Mouse (Mus musculus): ENCODE results near the gene Gipc3. TPM values are rescaled to one million over a fixed set of nuclear protein-coding genes. Genes with fewer than 3 reads are reported as not detected.

Gene Gipc3
- total and polyA plus RNA-seq, 3 experiments, result 0.08 to 0.09 TPM; not detected in 1

- no peak for TF ChIP-seq USF1 (IDR thresholded peaks at IDR 0.05; ENCODE audit: low read depth, low read length)
- TF ChIP-seq IRF4 (IDR thresholded peaks at IDR 0.05; ENCODE audit: low read depth, low read length), result no peak
- TF ChIP-seq SIN3A (IDR thresholded peaks at IDR 0.05; ENCODE audit: low read length), result no peak
These were observed 32.3 kb upstream of the Gipc3 start (continued) for GRCm38 (mm10) chr10:81375322-81375721.

DNA sequence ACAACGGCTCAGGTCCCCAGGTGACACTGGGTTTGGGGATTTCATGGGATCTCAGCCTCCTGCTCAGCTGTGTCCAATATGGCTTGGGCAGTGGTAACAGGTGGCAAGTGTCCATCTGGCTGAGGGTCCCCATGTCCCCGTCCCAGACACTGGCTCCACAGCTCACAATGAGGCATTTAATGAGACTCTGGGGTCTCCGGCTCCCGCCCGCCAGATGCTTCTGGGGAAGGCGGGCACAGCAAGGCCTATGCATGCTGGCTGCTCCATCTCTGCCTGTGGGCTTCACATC, 24.1 kb upstream of the Gipc3 start:
- DNase-seq (ENCODE audit: extremely low read depth), result no peak
- Histone ChIP-seq H3K9ac (ENCODE audit: insufficient read depth, low read depth) (no peak overlapping the region), H3K4me3 (replicated peaks in 1 of 3; ENCODE audit: low read depth in 2 of 3, low read length in 2 of 3, poor library complexity in 1 of 3) (no peak overlapping the region), H3K27me3 (replicated peaks) (no peaks in the 10 kb centered on the region), H3K36me3 (replicated peaks in 1 of 2; ENCODE audit: control insufficient read depth in 1 of 2, insufficient read depth in 1 of 2, low read length in 1 of 2) (peaks cover 92 to 100% of the 10 kb centered on the region in 2 experiments), H3K4me1 (ENCODE audit: control insufficient read depth in 1 of 2, insufficient read depth in 2 of 2) (peaks cover 30 to 49% of the 10 kb centered on the region in 2 experiments), H3K9me3 (replicated peaks; ENCODE audit: low read length) (no peaks in the 10 kb centered on the region), H3K27ac (ENCODE audit: insufficient read depth, low read depth) (no peak overlapping the region), H3K79me2 (replicated peaks; ENCODE audit: control insufficient read depth, extremely low read depth, insufficient read depth, poor library complexity, severe bottlenecking) (no peaks in the 10 kb centered on the region; the same call in 1 of the 2 replicates), H3K4me2 (ENCODE audit: insufficient read depth, low read depth, poor library complexity, severe bottlenecking) (no peak overlapping the region)
- in situ Hi-C loops (cut with MboI; ENCODE audit: low pct_ligation_motif_present, low pct_unique_long_range_greater_than_20kb, low sequenced_read_pairs), result no loop called here
- TF ChIP-seq ELF1 (IDR thresholded peaks at IDR 0.05; ENCODE audit: low read depth, low read length), result no peak
- TF ChIP-seq CHD2 (IDR thresholded peaks at IDR 0.05; ENCODE audit: low read length), result no peak
- TF ChIP-seq MAFK (IDR thresholded peaks at IDR 0.05; ENCODE audit: insufficient replicate concordance, low read length), result no peak
- TF ChIP-seq USF1 (IDR thresholded peaks at IDR 0.05; ENCODE audit: low read depth, low read length), result no peak
- no peak for TF ChIP-seq ZNF384 (IDR thresholded peaks at IDR 0.05; ENCODE audit: low read depth, low read length)
- dilution Hi-C loops (cut with MboI; ENCODE audit: extremely low pct_ligation_motif_present, extremely low pct_unique_long_range_greater_than_20kb, low sequenced_read_pairs), result no loop called here

DNA sequence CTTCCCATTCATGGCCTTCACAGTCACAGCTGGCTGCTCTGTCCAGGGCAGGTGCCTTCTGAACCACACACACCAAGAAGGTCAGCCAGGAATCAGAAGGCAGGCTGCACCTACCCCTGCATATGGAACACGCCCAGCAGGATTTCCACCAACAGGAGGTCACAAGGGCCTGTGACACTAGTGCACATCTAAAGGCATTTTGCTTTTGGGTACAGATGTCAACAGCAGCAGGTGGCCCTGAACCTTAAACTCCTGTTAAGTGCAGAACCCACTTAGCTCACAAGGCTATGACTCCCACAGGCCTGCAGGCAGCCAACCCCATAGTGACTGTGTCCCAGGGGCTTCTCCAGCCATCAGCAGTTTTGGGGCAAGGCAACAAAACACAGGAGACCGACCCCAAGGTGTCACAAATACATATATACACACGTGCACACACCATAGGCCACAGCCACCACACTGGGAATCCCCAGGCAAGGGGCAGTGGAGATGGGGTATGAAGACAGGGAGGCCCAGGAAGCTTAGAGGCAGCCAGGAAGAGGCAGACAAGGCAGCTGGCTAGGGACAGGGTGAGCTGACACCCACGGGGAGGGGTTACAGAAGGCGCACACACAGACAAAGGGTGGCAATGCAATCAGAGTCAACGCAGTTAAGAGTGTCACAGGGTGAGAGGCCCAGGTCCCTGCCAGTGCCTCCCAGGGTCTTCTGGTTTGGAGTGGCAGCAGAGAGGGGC, 23.6 kb upstream of the Gipc3 start:
- H3K4me1 ChIP-seq (ENCODE audit: control insufficient read depth in 1 of 2, insufficient read depth in 2 of 2), result peaks cover 34 to 54% of the 10 kb centered on the region in 2 experiments
- DNase-seq (ENCODE audit: extremely low read depth), result peak; percentile 12
- in situ Hi-C loops (cut with MboI; ENCODE audit: low pct_ligation_motif_present, low pct_unique_long_range_greater_than_20kb, low sequenced_read_pairs) (no loop called here), dilution Hi-C loops (cut with MboI; ENCODE audit: extremely low pct_ligation_motif_present, extremely low pct_unique_long_range_greater_than_20kb, low sequenced_read_pairs) (no loop called here)
- peak overlapping the region; percentile 19; the same call in 1 of the 2 replicates for H3K27ac ChIP-seq (ENCODE audit: insufficient read depth, low read depth)
- no peaks in the 10 kb centered on the region for H3K79me2 ChIP-seq (replicated peaks; ENCODE audit: control insufficient read depth, extremely low read depth, insufficient read depth, poor library complexity, severe bottlenecking)
- TF ChIP-seq HCFC1 (IDR thresholded peaks at IDR 0.05; ENCODE audit: low read depth, low read length), result no peak
- no peak for TF ChIP-seq E2F4 (IDR thresholded peaks at IDR 0.05; ENCODE audit: insufficient replicate concordance, low read depth, low read length)
- no peak for TF ChIP-seq NELFE (IDR thresholded peaks at IDR 0.05; ENCODE audit: low read depth, low read length)
- TF ChIP-seq POLR2AphosphoS2 (IDR thresholded peaks at IDR 0.05; ENCODE audit: low read depth, low read length), result 0 out of 2 replicates have a peak, but pooled peaks have one; percentile 45
- TF ChIP-seq MAFK (IDR thresholded peaks at IDR 0.05; ENCODE audit: insufficient replicate concordance, low read length), result no peak
- H3K4me3 ChIP-seq (replicated peaks in 1 of 3; ENCODE audit: low read depth in 2 of 3, low read length in 2 of 3, poor library complexity in 1 of 3), result no peak overlapping the region
- H3K27me3 ChIP-seq (replicated peaks), result no peaks in the 10 kb centered on the region
- H3K9me3 ChIP-seq (replicated peaks; ENCODE audit: low read length), result no peaks in the 10 kb centered on the region
- peaks cover 93 to 100% of the 10 kb centered on the region in 2 experiments for H3K36me3 ChIP-seq (replicated peaks in 1 of 2; ENCODE audit: control insufficient read depth in 1 of 2, insufficient read depth in 1 of 2, low read length in 1 of 2)
- H3K4me2 ChIP-seq (ENCODE audit: insufficient read depth, low read depth, poor library complexity, severe bottlenecking), result no peak overlapping the region
- no peak overlapping the region for H3K9ac ChIP-seq (ENCODE audit: insufficient read depth, low read depth)
